Mouse (Mus musculus) stomach, postnatal 0 days (tissue): ENCODE results near the gene Aurkb.

Experiments used
- CTCF ChIP-seq: IDR thresholded peaks from 2 replicates; pipeline ENCODE4 v1.5.1; 2016; ENCODE audit warnings: antibody characterized with exemption, low read depth, mild to moderate bottlenecking, moderate library complexity
- EP300 ChIP-seq: optimal IDR thresholded peaks from 2 replicates; pipeline ENCODE3; 2016; ENCODE audit warnings: antibody characterized with exemption

DNA sequence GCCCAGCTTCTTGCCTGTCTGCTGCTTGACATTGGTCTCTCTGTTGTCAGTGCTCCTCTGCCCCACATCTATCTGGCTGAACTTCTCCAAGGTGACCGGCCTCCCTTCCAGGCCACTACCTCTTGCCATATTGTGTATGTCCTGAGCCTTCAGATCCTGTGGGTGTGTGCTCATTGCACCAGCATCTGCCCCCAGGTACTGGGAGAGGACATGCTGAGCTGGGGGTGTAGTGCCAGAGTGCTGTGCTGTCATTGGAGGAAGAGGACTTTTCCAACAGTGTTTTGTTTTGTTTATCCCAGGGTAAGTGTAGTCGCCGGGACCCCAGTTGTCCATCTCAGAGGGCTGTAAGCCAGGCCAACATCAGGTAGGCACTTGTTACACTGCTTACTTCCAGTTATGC, 10.9 kb upstream of the Aurkb start:
- no peak for TF ChIP-seq CTCF
- no peak for TF ChIP-seq EP300
